In the genomic region with DNA sequence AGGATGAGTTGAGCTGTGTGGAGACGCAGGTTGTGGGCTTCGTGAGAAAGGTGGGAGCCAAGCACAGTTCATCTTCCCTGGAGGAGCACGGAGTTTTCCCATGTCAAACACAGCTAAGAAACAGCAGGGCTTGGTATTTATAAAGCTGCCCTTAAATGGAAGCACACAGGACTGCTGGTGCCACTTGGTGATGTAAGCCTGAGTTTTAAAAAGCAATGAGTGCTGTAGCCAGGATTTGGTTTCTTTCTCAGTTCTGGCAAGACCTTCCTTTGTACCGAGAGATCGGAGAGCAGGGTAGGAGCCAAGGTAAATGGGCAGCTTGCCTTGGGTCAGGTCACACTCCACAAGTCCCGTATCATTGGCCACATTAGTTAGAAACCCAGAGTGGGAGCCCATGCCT, we compare ENCODE assay signal across 12 mouse cellular contexts. TPM values are rescaled to one million over a fixed set of nuclear protein-coding genes. Genes with fewer than 3 reads are reported as not detected.
DNase-seq lines count a peak whose midpoint lies in the region; ATAC-seq and TF ChIP-seq lines count a peak whose summit lies in the region.
"Had no signal": no experiment of that assay in that cellular context is flagged by ENCODE, and none has a peak within 500 bp of the region (broad histone marks: within the 10 kb centered on the region; RNA-seq: fewer than 3 reads in every experiment).

No protein-coding gene starts in this region.

- peak; percentile 37 for DNase-seq in adrenal gland, adult 2 months
- DNase-seq in adrenal gland, adult 8-10 months, result no peak
- DNase-seq in kidney, postnatal 36 days, result peak; percentile 9 to 21
- no peak for DNase-seq in B cell, adult 2 months
- DNase-seq in cerebellum, adult 9-10 months, result no peak
- DNase-seq: cerebellum, postnatal 14 days; thymus, adult 18-20 months had no signal

- no peaks in the 10 kb centered on the region for H3K36me3 ChIP-seq in kidney, embryonic 14.5 days (ENCODE audit: control insufficient read depth, insufficient read depth, low read length)
- H3K36me3 ChIP-seq in intestine, embryonic 15.5 days, result no peaks in the 10 kb centered on the region
- H3K36me3 ChIP-seq: midbrain, embryonic 10.5 days; neural tube, embryonic 13.5 days had no signal

- no peak overlapping the region for H3K27ac ChIP-seq in kidney, embryonic 14.5 days (ENCODE audit: low read depth, low read length)
- peak overlapping the region; percentile 74; the same call in 1 of the 2 replicates for H3K27ac ChIP-seq in cortical plate, adult 2 months (ENCODE audit: insufficient read depth, low read length)
- H3K27ac ChIP-seq in intestine, embryonic 15.5 days, result 0 out of 2 replicates have a peak overlapping the region, but pooled peaks have one; percentile 27
- H3K27ac ChIP-seq: midbrain, embryonic 10.5 days; neural tube, embryonic 13.5 days had no signal

- no peak overlapping the region for H3K4me2 ChIP-seq in kidney, embryonic 14.5 days (replicated peaks; ENCODE audit: low read depth, low read length)
- H3K4me2 ChIP-seq in intestine, embryonic 15.5 days (replicated peaks), result no peak overlapping the region
- H3K4me2 ChIP-seq: neural tube, embryonic 13.5 days had no signal

- no peaks in the 10 kb centered on the region for H3K4me1 ChIP-seq in kidney, embryonic 14.5 days (ENCODE audit: control insufficient read depth, insufficient read depth, low read length)
- peaks cover 5% of the 10 kb centered on the region for H3K4me1 ChIP-seq in cortical plate, adult 2 months (ENCODE audit: control insufficient read depth, insufficient read depth, low read length)
- no peaks in the 10 kb centered on the region for H3K4me1 ChIP-seq in intestine, embryonic 15.5 days (replicated peaks)
- H3K4me1 ChIP-seq: neural tube, embryonic 13.5 days had no signal

- no peak overlapping the region for H3K4me3 ChIP-seq in kidney, embryonic 14.5 days (ENCODE audit: low read length)
- no peak overlapping the region for H3K4me3 ChIP-seq in cortical plate, adult 2 months (ENCODE audit: insufficient read depth, low read length)
- no peak overlapping the region for H3K4me3 ChIP-seq in intestine, embryonic 15.5 days (replicated peaks)
- H3K4me3 ChIP-seq: midbrain, embryonic 10.5 days; neural tube, embryonic 13.5 days had no signal

- no peak for ATAC-seq in kidney, embryonic 14.5 days (ENCODE audit: low FRiP score, low TSS enrichment)
- ATAC-seq in intestine, embryonic 15.5 days, result peak; percentile 25; the same call in 1 of the 2 replicates

- H3K9ac ChIP-seq in kidney, embryonic 14.5 days (ENCODE audit: low read depth, low read length), result no peak overlapping the region
- H3K9ac ChIP-seq in intestine, embryonic 15.5 days, result no peak overlapping the region
- H3K9ac ChIP-seq: neural tube, embryonic 13.5 days had no signal

- 81% methylated on average over 6 of the region's 6 CpGs for WGBS in kidney, embryonic 14.5 days
- 61% methylated on average over 6 of the region's 6 CpGs for WGBS in intestine, embryonic 15.5 days

- no peak for TF ChIP-seq CTCF in cortical plate, adult 2 months (IDR thresholded peaks at IDR 0.05; ENCODE audit: extremely low read depth, insufficient read depth, low read length)

- no peaks in the 10 kb centered on the region for H3K9me3 ChIP-seq in kidney, embryonic 14.5 days (ENCODE audit: control insufficient read depth, low read length)
- H3K9me3 ChIP-seq in intestine, embryonic 15.5 days, result no peaks in the 10 kb centered on the region
- H3K9me3 ChIP-seq: neural tube, embryonic 13.5 days had no signal

- TF ChIP-seq POLR2A in cortical plate, adult 2 months (IDR thresholded peaks at IDR 0.05; ENCODE audit: extremely low read depth, insufficient read depth, low read length), result no peak

- no peaks in the 10 kb centered on the region for H3K27me3 ChIP-seq in kidney, embryonic 14.5 days (ENCODE audit: control insufficient read depth, insufficient read depth, low read length)
- no peaks in the 10 kb centered on the region for H3K27me3 ChIP-seq in intestine, embryonic 15.5 days (replicated peaks)
- H3K27me3 ChIP-seq: neural tube, embryonic 13.5 days had no signal

RNA-seq across cellular contexts. Expression of a gene that starts 34.1 kb away (rescaled TPM):
- total RNA-seq in adrenal gland, adult 2 months (2021), result 1,000 to 10,000 TPM in 1 of 2 experiments, 100 to 1,000 TPM in 1; 745 to 1,239 TPM
- 203 and 332 TPM in 2 replicates for polyA plus RNA-seq in adrenal gland, adult 2 months (2012; rRNA removed)
- 1,000 to 10,000 TPM in 2 of 4 experiments, 100 to 1,000 TPM in 2; 923 to 1,535 (median 1,260) TPM for total RNA-seq in adrenal gland, adult 8-10 months (2022)
- polyA plus RNA-seq in kidney, embryonic 14.5 days (2014; fragmentation: Nextera tagmentation; extraction: Ambion mirVana), result 51.3 and 94.3 TPM in 2 replicates
- polyA plus RNA-seq in cortical plate, adult 2 months (2012; rRNA removed), result 195 and 212 TPM in 2 replicates
- polyA plus RNA-seq in intestine, embryonic 15.5 days (2015; fragmentation: Nextera tagmentation; extraction: Ambion mirVana), result 145 and 146 TPM in 2 replicates

RNA-seq across cellular contexts. Expression of a gene that starts 47.0 kb away (rescaled TPM):
- 1,000 to 10,000 TPM; 1,573 to 1,677 TPM for total RNA-seq in adrenal gland, adult 2 months (2021)
- polyA plus RNA-seq in adrenal gland, adult 2 months (2012; rRNA removed), result 836 and 1,349 TPM in 2 replicates
- total RNA-seq in adrenal gland, adult 8-10 months (2022), result 1,000 to 10,000 TPM; 1,620 to 2,476 (median 1,986) TPM
- polyA plus RNA-seq in kidney, embryonic 14.5 days (2014; fragmentation: Nextera tagmentation; extraction: Ambion mirVana), result 28.3 and 42.4 TPM in 2 replicates
- 159 and 163 TPM in 2 replicates for polyA plus RNA-seq in cortical plate, adult 2 months (2012; rRNA removed)
- polyA plus RNA-seq in intestine, embryonic 15.5 days (2015; fragmentation: Nextera tagmentation; extraction: Ambion mirVana), result 194 and 205 TPM in 2 replicates

RNA-seq across cellular contexts. Expression of a gene that starts 55.3 kb away (rescaled TPM):
- total RNA-seq in adrenal gland, adult 2 months (2021), result 100 to 1,000 TPM; 180 to 185 TPM
- 81.8 and 98.2 TPM in 2 replicates for polyA plus RNA-seq in adrenal gland, adult 2 months (2012; rRNA removed)
- total RNA-seq in adrenal gland, adult 8-10 months (2022), result 100 to 1,000 TPM; 131 to 198 (median 144) TPM
- polyA plus RNA-seq in kidney, embryonic 14.5 days (2014; fragmentation: Nextera tagmentation; extraction: Ambion mirVana), result 467 and 649 TPM in 2 replicates
- 51.0 and 60.1 TPM in 2 replicates for polyA plus RNA-seq in cortical plate, adult 2 months (2012; rRNA removed)
- polyA plus RNA-seq in intestine, embryonic 15.5 days (2015; fragmentation: Nextera tagmentation; extraction: Ambion mirVana), result 470 and 520 TPM in 2 replicates

RNA-seq across cellular contexts. Expression of a gene that starts 55.4 kb away (rescaled TPM):
- total RNA-seq in adrenal gland, adult 2 months (2021), result 10 to 100 TPM in 1 of 2 experiments, 1 to 10 TPM in 1; 8.6 to 10.9 TPM
- polyA plus RNA-seq in adrenal gland, adult 2 months (2012; rRNA removed), result 4.6 and 7.0 TPM in 2 replicates
- 10 to 100 TPM; 10.8 to 19.1 (median 14.1) TPM for total RNA-seq in adrenal gland, adult 8-10 months (2022)
- polyA plus RNA-seq in kidney, embryonic 14.5 days (2014; fragmentation: Nextera tagmentation; extraction: Ambion mirVana), result 92.9 and 99.2 TPM in 2 replicates
- 12.1 and 12.5 TPM in 2 replicates for polyA plus RNA-seq in cortical plate, adult 2 months (2012; rRNA removed)
- polyA plus RNA-seq in intestine, embryonic 15.5 days (2015; fragmentation: Nextera tagmentation; extraction: Ambion mirVana), result 92.2 and 97.4 TPM in 2 replicates

Comparison
In these comparisons a context has a peak if more than half of its experiments do, and no peak if none do; other contexts are left out.
1. DNase-seq: peak in adrenal gland, adult 2 months (single experiment) and kidney, postnatal 36 days (2 of 2); none in adrenal gland, adult 8-10 months (single experiment), B cell, adult 2 months (0 of 2) and cerebellum, adult 9-10 months (single experiment).